Mouse (Mus musculus): ENCODE measurements around the gene Abcb9. TPM values are rescaled to one million over a fixed set of nuclear protein-coding genes. Genes with fewer than 3 reads are reported as not detected.

Abcb9 gene
- polyA plus RNA-seq, 1 experiment from 2014 or later: 3.3 TPM

- peaks cover 26% of the 10 kb centered on the region for H3K36me3 ChIP-seq (replicated peaks)
Observed at GRCm38 (mm10) chr5:124012885-124013284, 82.7 kb downstream of the Abcb9 start.

GRCm38 (mm10) chr5:124011927-124012326, 83.7 kb downstream of the Abcb9 start:
- Histone ChIP-seq H3K4me1 (peaks cover 74% of the 10 kb centered on the region), H3K4me2 (peak overlapping the region; percentile 45), H3K9ac (peak overlapping the region; percentile 40; the same call in 1 of the 2 replicates), H3K27me3 (no peaks in the 10 kb centered on the region), H3K27ac (peak overlapping the region; percentile 91), H3K36me3 (replicated peaks) (peaks cover 35% of the 10 kb centered on the region), H3K4me3 (replicated peaks) (no peak overlapping the region), H3K9me3 (no peaks in the 10 kb centered on the region)
- WGBS: 13% methylated on average over 8 of the region's 8 CpGs
- ATAC-seq (ENCODE audit: low FRiP score): no peak

More at GRCm38 (mm10) chr5:124012885-124013284, 82.7 kb downstream of the Abcb9 start:
- Histone ChIP-seq H3K27me3 (no peaks in the 10 kb centered on the region), H3K9me3 (no peaks in the 10 kb centered on the region), H3K27ac (0 out of 2 replicates have a peak overlapping the region, but pooled peaks have one; percentile 4), H3K9ac (no peak overlapping the region), H3K4me1 (peaks cover 84% of the 10 kb centered on the region), H3K4me2 (no peak overlapping the region), H3K4me3 (replicated peaks) (no peak overlapping the region)
- WGBS: 92% methylated on average over 10 of the region's 10 CpGs
- ATAC-seq (ENCODE audit: low FRiP score): no peak

Other genes starting within 250 kb of the Abcb9 start
- not detected in 2 replicates for gene Hcar2, start 230.3 kb downstream of the Abcb9 start, polyA plus RNA-seq (2016; fragmentation: Nextera tagmentation; extraction: Ambion mirVana)
- gene Hcar1, start 215.8 kb downstream of the Abcb9 start, polyA plus RNA-seq (2016; fragmentation: Nextera tagmentation; extraction: Ambion mirVana): 0.09 and 0.17 TPM in 2 replicates
- gene Denr, start 188.6 kb downstream of the Abcb9 start, polyA plus RNA-seq (2016; fragmentation: Nextera tagmentation; extraction: Ambion mirVana): 161 and 171 TPM in 2 replicates
- gene Gm43518, start 168.4 kb downstream of the Abcb9 start, polyA plus RNA-seq (2016; fragmentation: Nextera tagmentation; extraction: Ambion mirVana): 1.4 and 3.4 TPM in 2 replicates
- gene Ccdc62, start 165.1 kb downstream of the Abcb9 start, polyA plus RNA-seq (2016; fragmentation: Nextera tagmentation; extraction: Ambion mirVana): 4.4 and 5.6 TPM in 2 replicates
- 16.0 and 17.9 TPM in 2 replicates for gene Hip1r, start 122.2 kb downstream of the Abcb9 start, polyA plus RNA-seq (2016; fragmentation: Nextera tagmentation; extraction: Ambion mirVana)
- 70.5 and 73.4 TPM in 2 replicates for gene Vps37b, start 63.5 kb downstream of the Abcb9 start, polyA plus RNA-seq (2016; fragmentation: Nextera tagmentation; extraction: Ambion mirVana)
- gene Ogfod2, start 16.5 kb upstream of the Abcb9 start, polyA plus RNA-seq (2016; fragmentation: Nextera tagmentation; extraction: Ambion mirVana): 17.7 and 19.1 TPM in 2 replicates
- gene Arl6ip4, start 20.3 kb upstream of the Abcb9 start, polyA plus RNA-seq (2016; fragmentation: Nextera tagmentation; extraction: Ambion mirVana): 92.7 and 97.1 TPM in 2 replicates
- 6.8 and 8.9 TPM in 2 replicates for gene Pitpnm2, start 154.0 kb upstream of the Abcb9 start, polyA plus RNA-seq (2016; fragmentation: Nextera tagmentation; extraction: Ambion mirVana)
- gene Mphosph9, start 232.2 kb upstream of the Abcb9 start, polyA plus RNA-seq (2016; fragmentation: Nextera tagmentation; extraction: Ambion mirVana): 24.4 and 24.7 TPM in 2 replicates
- 19.2 and 23.0 TPM in 2 replicates for gene 2810006K23Rik, start 232.3 kb upstream of the Abcb9 start, polyA plus RNA-seq (2016; fragmentation: Nextera tagmentation; extraction: Ambion mirVana)